Mouse (Mus musculus) midbrain, embryonic 14.5 days (tissue): Measurements from ENCODE around the gene Hnrnpa2b1. TPM values are rescaled to one million over a fixed set of nuclear protein-coding genes. Genes with fewer than 3 reads are reported as not detected.

Source experiments
- ATAC-seq: fragments of 200-750 bp; cut with Nextera tagmentation; 2 replicates; pipeline ENCODE4 v1.8.0; 2017; ENCODE audit warnings: moderate number of reproducible peaks, moderate library complexity; ENCODE audit not compliant: low FRiP score, low TSS enrichment
- DNase-seq: peaks from one replicate; pipeline ENCODE4 v3.0.0-alpha.2; 2015
- H3K27ac ChIP-seq: fragments of 300-500 bp; sonication (generic); replicated peaks from 2 replicates; pipeline ENCODE4 v1.5.1; 2014; ENCODE audit warnings: mild to moderate bottlenecking, low read depth, low read length, moderate library complexity
- H3K27me3 ChIP-seq: fragments of 300-500 bp; sonication (generic); 2 replicates; pipeline ENCODE4 v1.6.1; 2014; ENCODE audit warnings: low read length, control low read depth, mixed read lengths; ENCODE audit not compliant: control insufficient read depth, insufficient read depth
- H3K36me3 ChIP-seq: fragments of 300-500 bp; sonication (generic); 2 replicates; pipeline ENCODE4 v1.6.1; 2014; ENCODE audit warnings: low read length, control low read depth; ENCODE audit not compliant: control insufficient read depth, insufficient read depth
- H3K4me1 ChIP-seq: fragments of 300-500 bp; sonication (generic); 2 replicates; pipeline ENCODE4 v1.6.1; 2014; ENCODE audit warnings: mild to moderate bottlenecking, antibody characterized with exemption, low read length, control low read depth; ENCODE audit not compliant: control insufficient read depth, insufficient read depth
- H3K4me2 ChIP-seq: fragments of 300-500 bp; sonication (generic); 2 replicates; pipeline ENCODE4 v1.6.1; 2014; ENCODE audit warnings: mild to moderate bottlenecking, low read length, moderate library complexity
- H3K4me3 ChIP-seq: fragments of 300-500 bp; sonication (generic); replicated peaks from 2 replicates; pipeline ENCODE4 v1.5.1; 2014; ENCODE audit warnings: low read depth, low read length
- H3K9ac ChIP-seq: fragments of 300-500 bp; sonication (generic); replicated peaks from 2 replicates; pipeline ENCODE4 v1.6.1; 2014; ENCODE audit warnings: mild to moderate bottlenecking, low read length, moderate library complexity
- H3K9me3 ChIP-seq: fragments of 300-500 bp; sonication (generic); 2 replicates; pipeline ENCODE4 v1.6.1; 2016; ENCODE audit warnings: low read length, control low read depth, mixed read lengths; ENCODE audit not compliant: control insufficient read depth
- WGBS: fragments of 180-500 bp; shearing (Covaris S2); extraction: QIAGEN DNeasy Blood & Tissue Kit; methylation state at CpG from one replicate; pipeline ENCODE4 v1.1.7; 2014; 5-methylcytosine and 5-hydroxymethylcytosine counted together
- polyA plus RNA-seq: library from polyadenylated mRNA; unstranded; fragments of >200 nt; fragmentation: Nextera tagmentation; extraction: Ambion mirVana; gene quantifications from 2 replicates; pipeline ENCODE4 v1.2.1, GENCODE M21; 2014

Gene Hnrnpa2b1
- polyA plus RNA-seq, 1 experiment from 2014 or later = 918 TPM

- H3K9ac ChIP-seq = no peak overlapping the region
- ATAC-seq (peak; percentile 4; the same call in 1 of the 2 replicates), DNase-seq (no peak)
- H3K4me1 ChIP-seq = no peaks in the 10 kb centered on the region
- H3K4me3 ChIP-seq = no peak overlapping the region
- no peak overlapping the region for H3K4me2 ChIP-seq
- H3K9me3 ChIP-seq = no peaks in the 10 kb centered on the region
- WGBS = 83% methylated on average over 4 of the region's 4 CpGs
- peaks cover 71% of the 10 kb centered on the region for H3K36me3 ChIP-seq
- no peak overlapping the region for H3K27ac ChIP-seq
- H3K27me3 ChIP-seq = no peaks in the 10 kb centered on the region
These were observed 9.7 kb downstream of the Hnrnpa2b1 start for GRCm38 (mm10) chr6:51460021-51460360.

GRCm38 (mm10) chr6:51459313-51460020 is 10.2 kb downstream of the Hnrnpa2b1 start:
- H3K4me1 ChIP-seq = no peaks in the 10 kb centered on the region

GRCm38 (mm10) chr6:51458925-51459312 is 10.8 kb downstream of the Hnrnpa2b1 start:
- Histone ChIP-seq H3K27ac (no peak overlapping the region), H3K27me3 (no peaks in the 10 kb centered on the region), H3K9ac (no peak overlapping the region), H3K9me3 (no peaks in the 10 kb centered on the region), H3K4me1 (no peaks in the 10 kb centered on the region), H3K4me3 (no peak overlapping the region), H3K36me3 (peaks cover 61% of the 10 kb centered on the region), H3K4me2 (no peak overlapping the region)
- 46% methylated on average over 2 of the region's 2 CpGs for WGBS
- no peak for ATAC-seq
- DNase-seq = no peak

More at GRCm38 (mm10) chr6:51459313-51460020, 10.2 kb downstream of the Hnrnpa2b1 start:
- DNase-seq (peak; percentile 41), ATAC-seq (peak; percentile 41; the same call in 1 of the 2 replicates)
- Histone ChIP-seq H3K36me3 (peaks cover 65% of the 10 kb centered on the region), H3K9ac (no peak overlapping the region), H3K27me3 (no peaks in the 10 kb centered on the region), H3K27ac (no peak overlapping the region), H3K4me3 (no peak overlapping the region), H3K4me2 (no peak overlapping the region), H3K9me3 (no peaks in the 10 kb centered on the region)
- WGBS = 39% methylated on average over 5 of the region's 5 CpGs

- DNase-seq (no peak), ATAC-seq (no peak)
- H3K36me3 ChIP-seq = peaks cover 50% of the 10 kb centered on the region
- H3K4me2 ChIP-seq = no peak overlapping the region
- H3K27me3 ChIP-seq = no peaks in the 10 kb centered on the region
- WGBS = 89% methylated on average over 8 of the region's 8 CpGs
- H3K4me1 ChIP-seq = no peaks in the 10 kb centered on the region
- H3K9ac ChIP-seq = no peak overlapping the region
- no peak overlapping the region for H3K4me3 ChIP-seq
- no peaks in the 10 kb centered on the region for H3K9me3 ChIP-seq
- no peak overlapping the region for H3K27ac ChIP-seq
These were observed 11.8 kb downstream of the Hnrnpa2b1 start for GRCm38 (mm10) chr6:51457770-51458387.

GRCm38 (mm10) chr6:51457283-51457682 is 12.4 kb downstream of the Hnrnpa2b1 start:
- 84% methylated on average over 3 of the region's 3 CpGs for WGBS
- H3K4me1 ChIP-seq = no peaks in the 10 kb centered on the region
- H3K9me3 ChIP-seq = no peaks in the 10 kb centered on the region
- H3K27me3 ChIP-seq = no peaks in the 10 kb centered on the region
- no peak overlapping the region for H3K4me3 ChIP-seq
- H3K9ac ChIP-seq = no peak overlapping the region
- DNase-seq (no peak), ATAC-seq (no peak)
- no peak overlapping the region for H3K27ac ChIP-seq
- H3K36me3 ChIP-seq = peaks cover 47% of the 10 kb centered on the region
- no peak overlapping the region for H3K4me2 ChIP-seq

GRCm38 (mm10) chr6:51456198-51456597 is 13.5 kb downstream of the Hnrnpa2b1 start:
- WGBS = 93% methylated on average over 1 of the region's 1 CpGs
- no peaks in the 10 kb centered on the region for H3K27me3 ChIP-seq
- DNase-seq = no peak
- no peak for ATAC-seq
- no peaks in the 10 kb centered on the region for H3K9me3 ChIP-seq
- H3K9ac ChIP-seq = no peak overlapping the region
- H3K4me2 ChIP-seq = no peak overlapping the region
- H3K27ac ChIP-seq = no peak overlapping the region
- H3K4me3 ChIP-seq = no peak overlapping the region
- peaks cover 38% of the 10 kb centered on the region for H3K36me3 ChIP-seq
- H3K4me1 ChIP-seq = no peaks in the 10 kb centered on the region

- no peak overlapping the region for H3K4me3 ChIP-seq
- no peaks in the 10 kb centered on the region for H3K27me3 ChIP-seq
- no peak overlapping the region for H3K4me2 ChIP-seq
- no peak overlapping the region for H3K27ac ChIP-seq
- H3K36me3 ChIP-seq = peaks cover 28% of the 10 kb centered on the region
- no peak for DNase-seq
- ATAC-seq = no peak
- H3K9me3 ChIP-seq = no peaks in the 10 kb centered on the region
- H3K4me1 ChIP-seq = no peaks in the 10 kb centered on the region
- WGBS = 68% methylated on average over 3 of the region's 3 CpGs
- H3K9ac ChIP-seq = no peak overlapping the region
These were observed 14.7 kb downstream of the Hnrnpa2b1 start for GRCm38 (mm10) chr6:51454949-51455348.

- Histone ChIP-seq H3K9ac (no peak overlapping the region), H3K4me1 (no peaks in the 10 kb centered on the region), H3K27ac (no peak overlapping the region), H3K9me3 (no peaks in the 10 kb centered on the region), H3K4me2 (no peak overlapping the region), H3K4me3 (no peak overlapping the region), H3K36me3 (peaks cover 11% of the 10 kb centered on the region), H3K27me3 (no peaks in the 10 kb centered on the region)
- DNase-seq (no peak), ATAC-seq (no peak)
- WGBS = 80% methylated on average over 7 of the region's 7 CpGs
These were observed 16.7 kb downstream of the Hnrnpa2b1 start for GRCm38 (mm10) chr6:51452927-51453503.
